Mouse (Mus musculus): ENCODE results near the gene Mkrn1.
A peak's percentile ranks its signal among the peaks of the same experiment; 100 is the strongest.

Gene Mkrn1

DNA sequence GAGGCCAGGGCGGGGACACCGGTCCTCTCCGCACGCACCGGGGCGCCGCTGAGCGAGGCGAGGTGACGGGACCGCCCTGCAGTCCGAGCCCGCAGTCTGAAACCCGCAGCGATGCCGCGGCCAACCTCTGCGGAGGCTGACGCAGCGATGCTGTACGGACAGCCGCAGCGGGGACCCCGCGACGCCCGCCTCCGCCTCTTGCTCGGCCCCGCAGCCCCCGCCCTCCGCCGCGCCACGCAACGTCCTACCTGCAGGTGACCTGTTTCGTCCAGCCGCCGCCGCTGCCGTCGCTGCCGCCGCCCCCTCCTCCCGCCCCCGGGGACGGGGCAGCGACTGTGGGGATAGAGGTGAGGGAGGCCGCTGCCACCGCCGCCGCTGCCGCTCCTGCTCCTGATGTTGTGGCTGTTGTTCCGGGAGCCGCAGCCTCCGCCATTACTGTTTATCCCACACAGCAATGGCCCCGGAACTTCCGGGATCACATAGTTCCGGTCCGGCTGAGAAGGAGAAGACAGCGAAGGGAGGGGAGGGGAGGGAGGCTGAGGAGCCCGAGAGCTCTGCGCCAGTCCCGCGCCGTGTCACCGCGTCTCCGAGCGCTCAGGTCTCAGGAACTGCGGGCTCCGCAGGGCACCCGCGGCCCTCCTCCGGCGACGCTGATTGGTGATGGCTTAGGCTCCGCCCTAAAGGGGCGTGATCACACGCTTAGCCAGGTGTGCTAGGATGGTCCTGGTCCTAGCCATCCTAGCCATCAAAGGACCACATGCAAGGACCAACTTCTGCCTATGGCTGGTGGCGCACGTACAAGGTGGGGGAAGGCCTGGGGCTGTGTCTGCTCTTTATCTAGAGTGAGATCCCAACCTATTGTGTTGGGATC lies at the start of gene Mkrn1:
TSS of gene Mkrn1 (minus strand) at position 612 of the 871 bp plus-strand sequence.
- peak; percentile 99 for DNase-seq (ENCODE audit: low read depth, low spot score)

DNA sequence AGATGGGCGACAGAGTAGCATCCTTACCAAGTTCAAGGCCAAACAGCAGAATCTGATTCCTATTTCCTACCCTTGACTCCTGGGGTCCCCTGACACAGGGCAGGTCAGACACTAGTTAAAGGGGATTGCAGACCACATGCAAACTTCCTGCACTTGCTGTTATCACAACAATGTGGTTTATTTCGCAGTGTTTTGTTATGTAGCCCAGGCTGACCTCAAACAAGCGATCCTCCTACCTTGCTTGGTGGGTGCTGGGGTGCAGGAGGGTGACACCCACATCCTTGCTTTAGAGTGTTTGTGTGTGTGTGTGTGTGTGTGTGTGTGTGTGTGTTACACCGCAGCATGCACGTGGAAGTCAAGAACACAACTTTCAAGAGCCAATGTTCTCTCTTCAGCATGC lies 49.2 kb upstream of the Mkrn1 start:
- DNase-seq (ENCODE audit: low read depth, low spot score), result peak; percentile 41

DNA sequence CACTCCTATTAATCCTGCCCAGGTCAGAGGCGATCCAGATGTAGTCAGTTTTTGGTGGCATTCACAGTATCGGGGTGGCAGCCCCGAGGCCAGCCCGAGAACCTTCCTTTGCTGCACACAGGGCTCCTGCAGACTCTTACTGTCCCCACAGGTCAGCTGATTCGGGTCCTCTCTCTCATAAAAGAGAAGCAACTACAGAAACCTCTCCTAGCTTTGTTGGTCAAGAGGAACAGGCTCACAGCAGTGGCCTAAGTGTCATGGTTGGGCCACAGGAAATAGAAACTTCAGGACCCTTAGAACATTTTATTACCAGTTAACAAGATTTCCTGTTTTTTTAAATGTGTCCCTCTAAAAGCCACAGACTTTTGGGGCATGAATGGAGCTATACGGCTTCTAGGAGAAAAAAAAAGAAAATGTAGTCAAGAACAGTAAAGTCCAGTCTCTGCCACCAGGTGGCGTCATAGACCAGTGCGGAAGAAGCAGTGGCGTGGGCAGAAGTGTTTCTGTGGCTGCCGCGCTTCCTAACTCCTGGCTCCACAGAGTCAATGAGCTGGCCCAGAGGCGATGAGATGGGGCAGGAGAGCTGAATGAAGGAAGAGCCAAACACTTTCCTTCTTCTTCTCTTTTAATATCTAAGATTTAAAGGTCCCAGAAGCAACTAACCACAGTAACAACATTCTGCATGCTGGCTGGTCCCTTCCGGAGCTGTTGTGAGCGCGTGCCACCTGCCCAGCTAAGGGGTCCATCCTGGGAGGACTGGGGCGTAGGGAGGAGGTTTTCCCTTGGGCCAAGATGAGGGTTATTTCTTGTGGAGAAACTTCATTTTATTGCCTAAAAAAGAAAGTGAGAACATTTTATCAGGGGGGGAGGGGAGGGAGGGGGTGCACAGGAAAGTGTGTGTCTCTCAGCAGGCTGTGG lies 42.6 kb upstream of the Mkrn1 start:
- peak; percentile 87 for DNase-seq (ENCODE audit: low read depth, low spot score)

DNA sequence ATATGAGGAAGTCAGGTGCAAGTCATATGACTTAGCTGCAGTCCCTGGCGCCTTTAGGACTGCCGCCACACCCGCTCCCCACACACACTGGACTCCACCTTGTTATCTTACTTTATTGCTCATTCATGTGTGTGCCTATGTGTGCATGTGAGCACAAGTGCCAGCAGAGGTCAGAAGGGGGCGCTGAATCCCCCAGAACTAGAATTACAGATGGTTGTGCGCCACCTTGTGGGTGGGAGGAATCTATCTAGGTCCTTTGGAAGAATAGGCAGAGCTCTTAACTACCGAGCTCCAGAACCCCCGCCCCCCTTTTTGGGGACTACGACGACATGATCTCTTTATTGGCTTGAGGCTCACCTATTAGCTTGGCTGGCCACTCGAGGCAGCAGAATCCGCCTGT lies 39.8 kb upstream of the Mkrn1 start:
- peak; percentile 85 for DNase-seq (ENCODE audit: low read depth, low spot score)

DNA sequence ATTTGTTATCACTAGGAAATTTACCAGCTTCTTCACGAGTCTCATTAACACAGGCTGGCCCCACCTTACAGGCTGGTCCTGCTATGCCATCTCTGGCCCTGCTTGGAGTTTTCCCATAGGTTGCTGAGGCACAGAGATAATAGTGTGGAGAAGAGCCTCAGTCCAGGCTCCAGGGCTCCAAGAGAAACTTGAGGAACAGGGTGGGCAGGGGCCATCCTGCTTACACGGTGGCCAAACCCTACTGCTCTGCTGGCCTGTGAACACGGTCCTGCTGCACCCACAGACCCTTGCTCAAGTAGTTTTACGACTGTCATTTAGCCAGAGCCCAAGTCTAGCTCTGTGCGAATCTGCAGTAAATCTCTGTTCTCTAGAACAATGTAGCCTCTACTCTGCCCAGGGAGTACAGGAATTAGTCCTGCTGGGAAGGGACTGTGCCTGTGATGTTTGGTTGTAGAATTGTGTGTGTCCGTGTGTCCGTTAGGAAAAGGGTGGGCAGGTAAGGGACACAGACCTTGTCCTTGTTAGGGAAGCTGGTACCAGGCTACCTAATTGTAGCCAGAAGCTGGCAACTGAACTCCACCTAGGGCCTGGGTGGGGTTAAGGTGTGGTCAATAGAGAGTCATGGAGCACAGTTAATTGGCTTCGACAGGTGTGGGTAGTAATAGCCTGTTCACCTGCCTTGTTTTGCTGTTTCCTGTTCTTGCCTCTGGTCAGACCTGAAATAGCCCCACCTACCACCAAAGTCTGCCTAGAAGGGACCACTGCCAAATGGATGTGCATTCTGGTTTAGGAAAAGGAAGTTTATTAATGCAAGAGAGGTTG lies 35.3 kb upstream of the Mkrn1 start:
- DNase-seq (ENCODE audit: low read depth, low spot score), result peak; percentile 39

DNA sequence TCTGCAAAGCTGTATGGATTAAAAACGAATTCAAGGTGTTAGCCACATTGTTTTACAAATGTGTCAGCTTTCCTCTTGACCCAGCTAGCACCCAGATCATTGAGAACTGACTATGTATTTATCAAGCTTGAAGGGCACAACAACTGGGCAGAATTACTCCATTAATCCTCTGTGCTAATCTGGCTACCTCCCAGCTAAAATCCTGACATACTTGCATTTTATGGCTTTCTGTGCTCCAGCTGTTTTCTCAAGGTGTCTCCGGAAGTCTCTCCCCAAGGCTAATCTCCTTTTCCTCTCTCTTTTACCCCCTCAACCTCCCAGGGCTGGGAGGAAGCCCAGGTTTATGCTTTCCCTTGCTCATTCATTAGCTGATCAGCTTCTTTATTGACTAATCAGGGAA lies 34.4 kb upstream of the Mkrn1 start:
- DNase-seq (ENCODE audit: low read depth, low spot score), result peak; percentile 94

DNA sequence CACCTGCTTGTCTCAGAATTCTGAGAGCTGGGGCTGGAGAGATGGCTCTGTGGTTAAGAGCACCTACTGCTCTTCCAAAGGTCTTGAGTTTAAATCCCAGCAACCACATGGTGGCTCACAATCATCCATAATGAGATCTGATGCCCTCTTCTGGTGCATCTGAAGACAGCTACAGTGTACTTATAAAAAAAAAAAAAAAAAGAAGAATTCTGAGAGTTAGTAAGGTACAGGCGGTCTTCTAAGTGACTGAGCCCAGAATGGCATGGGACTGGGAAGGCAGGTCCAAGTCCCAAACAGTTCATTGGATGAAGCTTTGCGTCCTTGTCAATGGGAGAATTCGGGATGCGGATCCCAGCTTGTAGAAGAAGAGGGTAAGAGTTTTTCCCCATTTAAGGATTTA lies 33.3 kb upstream of the Mkrn1 start:
- peak; percentile 72 for DNase-seq (ENCODE audit: low read depth, low spot score)

DNA sequence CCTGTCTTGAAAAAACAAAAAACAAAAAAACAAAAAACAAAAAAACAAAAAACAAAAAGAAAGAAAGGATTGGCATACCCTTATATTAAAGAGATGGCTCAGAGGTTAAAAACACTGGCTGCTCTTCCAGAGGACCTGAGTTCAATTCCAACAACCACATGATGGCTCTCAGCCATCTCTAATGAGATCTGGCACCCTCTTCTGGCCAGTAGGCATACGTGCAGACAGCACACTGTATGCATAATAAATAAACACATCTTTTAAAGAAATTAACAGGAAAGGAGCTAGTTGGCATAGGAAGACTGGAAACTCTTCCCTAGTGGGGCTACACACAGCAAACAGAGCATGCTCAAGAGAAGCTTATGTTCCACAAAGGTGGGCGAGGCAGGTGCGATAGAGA lies 30.8 kb upstream of the Mkrn1 start:
- peak; percentile 70 for DNase-seq (ENCODE audit: low read depth, low spot score)

DNA sequence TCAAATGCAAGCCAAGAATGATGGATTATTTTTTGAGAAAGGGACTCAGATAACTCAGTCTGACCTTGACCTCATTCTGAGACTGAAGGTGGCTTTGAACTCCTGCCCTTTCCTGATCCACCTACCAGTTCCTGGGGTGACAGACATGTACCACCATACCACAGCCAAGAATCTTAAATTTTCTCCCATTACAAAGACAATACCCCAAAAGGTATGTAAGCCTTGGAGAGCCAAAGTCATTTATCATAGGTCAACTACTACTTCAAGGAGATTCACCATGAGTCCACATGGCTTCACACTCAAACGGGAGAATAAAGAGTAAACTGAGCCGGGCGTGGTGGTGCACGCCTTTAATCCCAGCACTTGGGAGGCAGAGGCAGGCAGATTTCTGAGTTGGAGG lies 30.3 kb upstream of the Mkrn1 start:
- DNase-seq (ENCODE audit: low read depth, low spot score), result peak; percentile 85

DNA sequence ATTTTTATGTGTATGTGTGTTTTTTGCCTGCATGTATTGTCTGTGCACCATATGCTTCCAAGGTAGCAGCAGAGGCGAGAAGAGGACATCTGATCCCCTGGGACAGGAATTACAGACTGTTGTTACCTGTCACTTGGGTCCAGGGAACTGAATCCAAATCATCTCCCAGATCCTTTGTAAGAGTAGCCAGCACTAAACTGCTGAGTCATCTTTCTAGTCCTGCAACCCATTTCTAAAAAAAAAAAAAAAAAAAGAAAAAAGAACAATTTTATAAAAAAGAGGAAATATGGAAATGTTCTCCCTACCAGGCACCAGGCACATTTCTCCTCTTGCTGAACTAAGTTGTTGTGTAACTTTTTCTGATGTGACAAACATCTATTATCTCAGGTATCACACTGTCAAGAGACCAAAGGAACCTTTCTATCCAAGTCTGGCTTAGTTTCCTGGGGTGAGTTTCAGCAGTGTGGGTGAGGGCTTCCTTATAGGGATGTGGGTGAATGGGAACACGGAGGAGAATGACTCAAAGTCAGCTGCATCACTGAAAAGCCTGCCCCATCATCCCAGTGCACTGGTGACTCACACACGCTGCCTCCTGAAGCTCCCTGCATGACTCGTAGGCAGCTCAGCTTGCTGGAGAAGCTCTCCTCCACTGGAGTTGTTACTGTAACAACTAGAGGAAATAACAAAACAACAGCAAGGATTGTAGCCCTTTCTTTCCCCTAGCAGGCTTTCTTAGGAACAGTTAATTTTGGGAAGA lies 27.3 kb upstream of the Mkrn1 start:
- DNase-seq (ENCODE audit: low read depth, low spot score), result peak; percentile 82

DNA sequence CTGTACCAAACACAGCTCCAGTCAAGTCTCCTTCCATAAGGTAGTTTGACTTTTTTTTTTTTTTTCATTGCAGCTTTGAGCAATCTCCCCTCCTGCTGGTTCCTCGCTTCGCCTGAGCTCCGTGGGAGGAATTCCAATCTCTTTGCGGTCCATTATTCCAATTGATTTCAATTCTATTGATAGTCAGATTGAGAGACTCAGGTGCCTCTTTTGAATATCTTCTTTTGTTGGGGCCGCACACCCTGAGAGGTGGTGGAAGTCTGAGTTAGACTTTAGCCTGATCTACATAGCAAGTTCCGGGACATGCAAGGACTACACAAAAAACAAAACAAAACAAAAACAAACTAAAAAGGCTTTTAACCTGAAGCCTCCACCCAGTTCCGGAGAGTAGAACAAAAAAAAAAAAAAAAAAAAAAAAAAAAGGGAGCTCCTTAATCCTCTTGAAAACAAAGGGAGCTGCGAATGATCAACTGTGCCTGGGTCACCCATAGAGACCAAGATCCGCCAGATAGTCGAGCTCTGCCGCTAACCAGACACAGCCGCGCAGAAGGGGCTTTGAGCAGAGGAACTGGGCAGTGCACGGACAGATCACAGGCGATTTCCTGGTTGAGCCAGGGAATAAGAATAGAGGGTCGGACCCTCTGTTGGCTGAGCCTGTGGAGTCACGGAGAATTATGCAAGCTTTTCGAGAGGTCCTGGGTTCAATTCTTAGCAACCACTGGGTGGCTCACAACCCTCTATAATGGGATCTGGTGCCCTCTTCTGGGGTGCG lies 25.7 kb upstream of the Mkrn1 start:
- peak; percentile 100 for DNase-seq (ENCODE audit: low read depth, low spot score)

DNA sequence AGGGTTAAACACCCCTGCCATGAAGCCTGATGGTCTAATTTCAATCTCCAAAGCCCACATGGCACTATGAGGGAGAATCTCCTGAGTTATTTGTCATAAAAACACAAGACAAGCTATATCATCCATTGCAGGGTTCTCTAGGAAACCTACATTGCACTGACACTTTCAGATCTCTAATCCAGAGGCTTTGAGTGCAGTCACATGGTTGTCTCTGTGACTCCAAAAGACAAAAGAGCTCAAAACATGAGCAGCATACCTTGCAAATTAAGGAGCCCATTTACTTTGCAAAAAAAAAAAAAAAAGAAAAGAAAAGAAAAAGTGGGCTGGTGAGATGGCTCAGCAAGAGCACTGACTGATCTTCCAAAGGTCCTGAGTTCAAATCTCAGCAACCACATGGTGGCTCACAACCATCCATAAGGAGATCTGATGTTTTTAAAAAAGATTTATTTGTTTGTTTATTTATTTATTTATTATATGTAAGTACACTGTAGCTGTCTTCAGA lies 22.6 kb upstream of the Mkrn1 start:
- DNase-seq (ENCODE audit: low read depth, low spot score), result peak; percentile 88

DNA sequence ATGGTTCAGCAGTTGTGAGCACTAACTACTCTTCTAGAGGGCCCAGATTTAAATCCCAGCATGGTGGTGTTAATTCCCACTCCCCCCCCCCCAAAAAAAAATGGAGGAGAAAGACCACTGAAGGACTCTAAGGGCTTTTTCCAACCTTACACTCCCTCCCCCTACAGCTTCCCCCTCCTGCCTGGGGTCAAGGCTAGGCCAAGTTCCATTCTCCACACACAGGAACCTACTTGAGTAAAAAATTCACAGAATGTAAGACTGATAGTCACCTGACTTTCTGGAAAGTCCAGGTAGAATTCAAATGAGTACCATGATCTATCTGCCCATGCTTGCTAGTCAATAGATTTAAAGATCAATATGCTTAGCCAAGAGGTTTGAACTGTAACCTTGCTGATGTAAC lies 19.9 kb upstream of the Mkrn1 start:
- DNase-seq (ENCODE audit: low read depth, low spot score), result peak; percentile 91

DNA sequence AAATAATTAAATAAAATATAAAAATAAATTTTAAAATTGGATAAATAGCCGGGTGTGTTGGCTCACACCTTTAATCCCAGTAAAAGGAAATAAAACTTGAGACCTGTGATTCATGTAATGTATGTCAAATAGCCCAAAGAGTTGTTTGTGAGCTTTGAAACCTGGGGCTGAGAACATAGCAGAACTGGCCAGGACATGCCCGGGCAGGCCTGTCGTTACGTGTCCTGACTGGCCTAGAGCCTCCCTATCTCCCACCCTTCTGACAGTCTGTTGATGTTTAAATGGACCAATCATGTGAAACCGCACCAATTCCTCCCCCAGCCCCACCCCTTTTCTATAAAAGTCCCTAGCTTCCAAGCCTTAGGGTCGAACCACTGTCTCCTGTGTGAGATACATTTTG lies 17.3 kb upstream of the Mkrn1 start:
- DNase-seq (ENCODE audit: low read depth, low spot score), result peak; percentile 69

DNA sequence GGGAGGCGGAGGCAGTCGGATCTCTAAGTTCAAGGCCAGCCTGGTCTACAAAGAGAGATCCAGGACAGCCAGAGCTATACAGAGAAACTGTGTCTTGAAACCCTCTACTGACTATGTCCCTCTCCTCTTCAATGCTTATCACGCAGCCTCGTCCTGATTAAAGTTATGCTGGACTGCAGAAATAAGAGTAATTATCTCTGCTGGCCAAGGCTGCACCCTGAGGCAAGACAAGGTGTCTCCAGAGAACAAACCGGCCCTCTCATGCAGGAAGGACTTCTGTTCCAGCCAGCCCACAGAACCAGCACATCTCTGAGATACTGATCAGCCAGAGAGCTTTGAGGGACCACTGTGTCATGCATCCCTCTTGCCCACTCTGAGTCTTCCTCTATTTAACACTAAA lies 15.6 kb upstream of the Mkrn1 start:
- no peak for DNase-seq (ENCODE audit: low read depth, low spot score)

DNA sequence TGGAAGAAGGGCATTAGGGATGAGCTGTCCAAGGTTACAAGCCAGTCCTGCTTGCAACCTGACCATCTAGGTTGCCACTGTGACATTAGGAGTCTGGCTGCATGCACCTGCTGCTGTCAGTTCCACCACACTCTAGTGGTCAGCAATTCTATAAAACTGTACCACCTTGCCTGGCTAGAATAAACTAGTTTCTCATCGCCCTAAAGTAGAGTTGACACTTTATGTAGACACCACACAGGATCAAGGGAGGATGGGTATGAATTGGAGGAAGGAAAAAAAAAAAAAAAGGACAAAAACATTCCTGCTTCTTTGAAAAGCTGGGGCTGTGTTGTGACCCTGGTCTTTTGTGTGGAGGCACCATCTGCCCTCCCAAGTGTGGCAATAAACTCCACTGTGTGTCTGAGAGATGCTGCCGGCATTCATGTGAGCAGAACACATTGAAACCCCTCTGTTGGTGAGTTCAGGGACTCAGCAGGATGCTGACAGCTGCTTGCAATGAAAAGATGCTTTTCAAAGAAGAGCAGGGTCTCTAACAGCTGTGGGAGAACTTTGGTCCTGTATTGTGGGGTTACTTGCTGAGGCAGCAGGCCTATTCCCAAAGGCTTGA lies 14.7 kb upstream of the Mkrn1 start:
- peak; percentile 87 for DNase-seq (ENCODE audit: low read depth, low spot score)

DNA sequence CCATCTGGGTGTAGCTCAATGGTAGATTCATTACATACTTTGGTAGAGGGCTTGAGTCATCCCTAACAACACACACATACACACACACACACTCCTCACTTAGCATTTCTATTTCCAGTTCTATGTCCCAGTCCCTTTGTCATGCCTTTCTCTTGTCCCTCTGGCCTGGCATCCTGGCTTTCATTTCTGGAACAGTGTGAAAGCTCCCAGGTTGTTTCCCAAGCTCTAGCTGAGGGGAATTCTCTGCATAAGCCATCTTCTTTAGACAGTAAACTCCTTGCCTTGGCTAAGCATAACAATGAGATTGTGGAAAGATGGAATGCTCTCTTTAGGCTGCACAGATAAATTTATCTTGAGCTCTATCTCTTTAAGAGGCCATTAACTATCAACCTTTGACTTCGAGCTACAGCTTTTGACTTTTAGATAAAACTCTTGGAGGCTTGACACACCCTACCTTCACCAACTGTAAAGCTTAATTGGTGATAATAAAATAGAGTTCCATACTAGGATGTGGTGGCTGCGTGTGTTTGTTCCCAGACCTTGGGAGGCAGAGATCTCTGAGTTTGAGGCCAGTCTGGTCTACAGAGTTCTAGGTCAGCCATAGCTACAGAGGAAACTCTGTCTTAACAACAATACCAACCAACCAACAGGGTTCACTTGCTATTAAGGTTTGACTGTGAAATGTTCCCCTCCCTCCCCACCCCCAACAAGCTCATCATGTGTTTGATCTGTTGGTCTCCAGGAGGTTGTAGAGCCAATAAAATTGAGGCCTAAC lies 14.0 kb upstream of the Mkrn1 start:
- peak; percentile 89 for DNase-seq (ENCODE audit: low read depth, low spot score)

DNA sequence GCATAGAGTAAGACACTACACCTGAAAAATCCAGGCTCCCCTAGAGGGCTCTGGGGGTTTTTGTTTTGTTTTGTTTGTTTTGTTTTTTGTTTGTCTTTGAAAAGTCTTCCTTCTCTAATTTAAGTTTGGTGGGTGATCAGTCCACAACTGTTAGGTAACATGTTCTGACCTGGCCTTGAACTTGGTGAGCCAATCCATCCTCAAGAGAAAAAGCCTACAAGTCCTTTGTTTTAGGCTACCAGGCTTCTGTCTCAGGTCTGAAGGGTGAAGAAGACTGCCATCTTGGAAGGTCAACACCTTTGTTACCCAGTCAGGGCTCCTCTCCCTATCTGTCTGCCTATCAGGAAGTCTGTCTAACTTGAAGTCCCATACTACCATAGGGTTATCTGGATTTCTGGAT lies 13.4 kb upstream of the Mkrn1 start:
- DNase-seq (ENCODE audit: low read depth, low spot score), result peak; percentile 96

DNA sequence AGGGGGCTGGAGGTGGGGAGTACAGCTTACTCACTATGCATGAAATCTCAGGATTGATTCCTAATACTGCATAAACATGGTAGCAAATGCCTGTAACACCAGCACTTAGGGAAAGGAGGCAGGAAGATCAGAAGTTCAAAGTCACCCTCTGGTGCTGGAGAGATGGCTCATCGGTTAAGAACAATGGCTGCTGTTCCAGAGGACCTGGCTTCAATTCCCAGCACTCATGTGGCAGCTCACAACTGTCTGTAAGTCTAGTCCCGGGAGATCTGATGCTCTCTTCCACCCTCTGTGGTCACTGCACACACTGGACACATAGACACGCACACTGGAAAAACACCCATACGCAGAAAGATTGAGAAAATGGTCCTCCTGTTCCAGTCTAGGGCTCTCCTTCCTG lies 12.9 kb upstream of the Mkrn1 start:
- DNase-seq (ENCODE audit: low read depth, low spot score), result no peak

All from R1 (cell line).